Mouse (Mus musculus) stomach, embryonic 16.5 days (tissue): ENCODE measurements at regions not wholly inside any gene's neighbourhood (a gene's known extent, or its start where the extent isn't known, plus 50 kb on each side); places are given as distances from the start of the nearest gene placed in this dataset.

Experiments used
- ATAC-seq: fragments of 200-750 bp; cut with Nextera tagmentation; 2 replicates; pipeline ENCODE4 v1.8.0; 2017; ENCODE audit warnings: moderate number of reproducible peaks, moderate TSS enrichment; ENCODE audit not compliant: insufficient read depth, low FRiP score
- H3K27ac ChIP-seq: fragments of 300-500 bp; sonication (generic); 2 replicates; pipeline ENCODE4 v1.5.1; 2014; ENCODE audit warnings: low read length
- H3K27me3 ChIP-seq: fragments of 300-500 bp; sonication (generic); 2 replicates; pipeline ENCODE4 v1.6.1; 2014; ENCODE audit warnings: low read length, control low read depth, mixed read lengths; ENCODE audit not compliant: control insufficient read depth, insufficient read depth
- H3K36me3 ChIP-seq: fragments of 300-500 bp; sonication (generic); 2 replicates; pipeline ENCODE4 v1.6.1; 2014; ENCODE audit warnings: low read length; ENCODE audit not compliant: control insufficient read depth, insufficient read depth
- H3K4me1 ChIP-seq: fragments of 300-500 bp; sonication (generic); 2 replicates; pipeline ENCODE4 v1.6.1; 2014; ENCODE audit warnings: low read length, control low read depth, mixed read lengths; ENCODE audit not compliant: control insufficient read depth, insufficient read depth
- H3K4me2 ChIP-seq: fragments of 300-500 bp; sonication (generic); 2 replicates; pipeline ENCODE4 v1.6.1; 2014; ENCODE audit warnings: low read depth, low read length, mixed read lengths
- H3K4me3 ChIP-seq: fragments of 300-500 bp; sonication (generic); replicated peaks from 2 replicates; pipeline ENCODE4 v1.5.1; 2014; ENCODE audit warnings: mild to moderate bottlenecking, low read length
- H3K9ac ChIP-seq: fragments of 300-500 bp; sonication (generic); 2 replicates; pipeline ENCODE4 v1.6.1; 2014; ENCODE audit warnings: low read length
- H3K9me3 ChIP-seq: fragments of 300-500 bp; sonication (generic); replicated peaks from 2 replicates; pipeline ENCODE4 v1.6.1; 2016; ENCODE audit warnings: low read length, control low read depth; ENCODE audit not compliant: control insufficient read depth
- whole genome bisulfite sequencing: fragments of 180-500 bp; shearing (Covaris S2); extraction: QIAGEN DNeasy Blood & Tissue Kit; methylation state at CpG from one replicate; pipeline ENCODE4 v1.1.7; 2014; 5-methylcytosine and 5-hydroxymethylcytosine counted together

DNA sequence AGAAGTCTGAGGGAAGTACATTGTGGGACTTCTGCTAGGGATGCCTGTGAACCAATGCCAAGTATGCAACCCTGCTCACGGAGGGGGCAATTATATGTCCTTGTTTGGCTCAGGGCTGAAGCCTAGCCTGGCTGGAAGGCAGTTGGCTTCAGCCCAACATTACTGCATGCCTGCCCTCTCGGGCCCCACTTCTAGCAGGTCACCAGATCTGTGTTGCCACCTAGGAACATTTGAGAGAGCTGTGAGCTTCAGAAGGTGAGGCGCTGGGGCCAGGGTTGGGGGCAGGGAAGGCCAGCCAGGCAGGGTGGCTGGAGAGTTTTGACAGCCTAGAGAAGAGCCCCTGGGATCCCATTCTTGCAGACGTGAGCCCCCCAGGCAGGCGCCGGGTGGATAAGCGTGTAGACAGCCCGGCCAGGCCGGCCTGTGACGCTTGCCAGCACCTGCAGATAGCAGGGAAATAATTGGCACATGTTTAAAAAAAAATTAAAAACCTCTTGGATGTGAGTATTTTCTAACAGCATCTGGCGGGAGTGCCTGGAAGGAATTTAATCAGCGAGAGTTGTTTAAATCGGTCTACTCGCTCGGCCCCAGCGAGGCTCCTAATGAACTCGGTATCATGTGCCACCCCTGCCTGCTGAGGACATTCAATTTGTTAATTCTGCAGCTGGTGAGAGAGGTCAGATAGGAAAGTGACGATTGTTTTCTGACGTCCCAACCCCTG, 115.0 kb upstream of the Gm10181 start:
- Histone ChIP-seq H3K27ac (no peak overlapping the region; the same call in 1 of the 2 replicates), H3K9me3 (no peaks in the 10 kb centered on the region), H3K9ac (0 out of 2 replicates have a peak overlapping the region, but pooled peaks have one; percentile 21), H3K4me1 (peaks cover 8% of the 10 kb centered on the region), H3K27me3 (no peaks in the 10 kb centered on the region; the same call in 1 of the 2 replicates), H3K4me3 (0 out of 2 replicates have a peak overlapping the region, but pooled peaks have one; percentile 10), H3K36me3 (no peaks in the 10 kb centered on the region), H3K4me2 (peak overlapping the region; percentile 16)
- 4% methylated on average over 19 of the region's 19 CpGs for WGBS
- ATAC-seq: peak; percentile 83

GRCm38 (mm10) chr9:24982796-24983195, 106.4 kb upstream of the Gm10181 start:
- H3K4me3 ChIP-seq: no peak overlapping the region
- H3K27me3 ChIP-seq: no peaks in the 10 kb centered on the region
- no peak overlapping the region for H3K9ac ChIP-seq
- H3K4me2 ChIP-seq: no peak overlapping the region
- no peak overlapping the region for H3K27ac ChIP-seq
- H3K4me1 ChIP-seq: no peaks in the 10 kb centered on the region
- H3K9me3 ChIP-seq: no peaks in the 10 kb centered on the region
- H3K36me3 ChIP-seq: no peaks in the 10 kb centered on the region
- 75% methylated on average over 3 of the region's 3 CpGs for WGBS
- no peak for ATAC-seq

DNA sequence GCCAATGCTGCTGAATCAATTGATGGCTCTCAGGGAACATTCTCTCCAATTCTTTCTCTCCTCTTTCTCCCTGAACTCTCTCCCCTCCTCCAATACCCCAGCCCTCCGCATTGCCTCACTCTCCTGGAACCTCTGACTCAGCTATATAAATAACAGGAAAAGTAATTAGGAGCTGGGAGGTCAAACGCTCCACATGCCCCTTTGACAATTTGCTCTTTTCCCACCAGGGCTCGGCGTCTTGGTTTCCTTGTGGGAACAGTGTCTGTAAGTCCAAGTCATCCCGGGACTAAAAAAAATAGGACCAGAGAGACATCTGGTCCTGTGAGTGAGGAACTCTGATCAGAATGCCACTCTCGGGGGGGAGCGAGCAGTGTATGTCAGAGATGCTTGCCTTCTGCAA, 94.7 kb upstream of the Gm10181 start:
- Histone ChIP-seq H3K27me3 (no peaks in the 10 kb centered on the region), H3K36me3 (no peaks in the 10 kb centered on the region), H3K4me1 (no peaks in the 10 kb centered on the region), H3K9me3 (no peaks in the 10 kb centered on the region), H3K4me3 (no peak overlapping the region), H3K27ac (no peak overlapping the region), H3K4me2 (no peak overlapping the region), H3K9ac (no peak overlapping the region)
- ATAC-seq: no peak
- whole genome bisulfite sequencing: 27% methylated on average over 7 of the region's 7 CpGs

DNA sequence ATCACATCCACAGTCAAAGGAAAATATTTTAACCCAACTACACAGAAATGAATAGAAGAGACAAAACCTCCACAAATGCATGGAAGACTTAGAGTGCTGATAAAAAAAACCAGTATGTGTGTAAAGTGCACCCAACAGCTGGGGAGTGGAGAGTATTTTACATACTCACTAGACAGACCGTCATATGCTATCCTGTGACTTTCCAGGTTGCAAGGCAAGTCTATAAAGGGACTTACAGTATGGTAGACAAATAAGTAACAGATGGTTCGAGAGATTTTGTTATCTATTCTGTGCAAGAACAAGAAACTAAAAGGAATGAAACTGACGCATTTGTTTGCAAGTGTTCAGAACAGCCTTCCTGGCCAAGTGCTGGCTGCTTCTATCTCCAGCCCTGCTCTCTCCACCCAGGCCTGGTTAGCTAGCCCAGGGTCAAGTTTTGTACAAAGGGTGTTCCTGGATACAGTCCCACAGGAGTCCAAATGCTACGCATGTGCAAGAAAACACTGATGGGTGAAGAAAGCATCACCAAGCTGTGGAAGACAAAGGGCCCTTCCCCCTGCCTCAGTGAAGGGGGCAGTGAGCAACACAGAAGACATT, 68.0 kb upstream of the Gm10181 start:
- Histone ChIP-seq H3K9me3 (no peaks in the 10 kb centered on the region), H3K4me2 (no peak overlapping the region), H3K27me3 (no peaks in the 10 kb centered on the region), H3K27ac (no peak overlapping the region), H3K4me3 (no peak overlapping the region), H3K9ac (no peak overlapping the region), H3K36me3 (no peaks in the 10 kb centered on the region), H3K4me1 (no peaks in the 10 kb centered on the region)
- WGBS: 67% methylated on average over 4 of the region's 4 CpGs
- ATAC-seq: no peak

- no peaks in the 10 kb centered on the region for H3K4me1 ChIP-seq
- ATAC-seq: no peak
These were observed 66.8 kb upstream of the Gm10181 start for GRCm38 (mm10) chr9:25022439-25022838.

DNA sequence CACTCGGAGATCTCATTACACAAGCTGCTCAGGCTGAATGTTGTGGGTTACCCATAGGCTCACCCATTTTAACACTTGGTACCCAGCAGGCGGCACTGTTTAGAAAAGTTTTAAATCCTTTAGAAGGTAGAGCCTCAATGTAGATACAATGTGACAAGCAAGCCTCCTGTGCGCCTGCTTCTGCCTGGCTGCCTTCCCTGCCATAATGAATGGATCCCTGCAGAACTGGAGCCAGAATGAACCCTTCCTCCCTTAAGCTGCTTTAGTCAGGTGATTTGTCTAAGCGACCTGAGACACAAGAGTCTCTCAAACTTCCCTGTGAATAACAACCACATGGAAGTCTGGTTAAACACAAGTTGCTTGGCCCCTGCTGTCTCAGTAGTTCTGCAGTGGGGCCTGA, 64.7 kb upstream of the Gm10181 start:
- Histone ChIP-seq H3K9ac (no peak overlapping the region), H3K4me3 (no peak overlapping the region), H3K4me2 (no peak overlapping the region), H3K27ac (no peak overlapping the region), H3K27me3 (no peaks in the 10 kb centered on the region), H3K9me3 (no peaks in the 10 kb centered on the region), H3K36me3 (no peaks in the 10 kb centered on the region), H3K4me1 (no peaks in the 10 kb centered on the region)
- WGBS: 62% methylated on average over 4 of the region's 4 CpGs
- ATAC-seq: no peak

More at GRCm38 (mm10) chr9:25022439-25022838, 66.8 kb upstream of the Gm10181 start:
- H3K9ac ChIP-seq: no peak overlapping the region
- no peaks in the 10 kb centered on the region for H3K36me3 ChIP-seq
- H3K4me3 ChIP-seq: no peak overlapping the region
- no peaks in the 10 kb centered on the region for H3K9me3 ChIP-seq
- H3K27me3 ChIP-seq: no peaks in the 10 kb centered on the region
- 78% methylated on average over 4 of the region's 4 CpGs for WGBS
- H3K27ac ChIP-seq: no peak overlapping the region
- H3K4me2 ChIP-seq: no peak overlapping the region

DNA sequence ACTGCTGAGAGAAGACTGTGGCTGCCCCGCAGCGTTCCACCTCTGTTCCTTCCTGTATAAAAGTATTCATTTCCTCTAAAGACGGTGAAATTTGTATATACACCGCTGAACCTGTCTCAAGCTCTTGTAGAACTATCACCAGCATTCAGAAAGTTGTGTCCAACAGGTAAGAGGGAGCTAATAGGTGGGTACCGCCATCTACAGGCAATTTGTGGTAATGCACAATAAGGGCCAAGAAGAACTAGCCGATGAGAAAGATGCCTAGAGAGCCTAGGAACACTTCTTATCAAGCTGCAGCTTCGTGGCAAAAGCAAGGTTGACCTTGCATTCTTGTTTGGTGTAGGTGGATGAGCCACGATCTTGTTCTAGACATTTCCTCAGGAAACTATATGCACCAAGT, 61.6 kb upstream of the Gm10181 start:
- Histone ChIP-seq H3K4me3 (no peak overlapping the region), H3K9me3 (no peaks in the 10 kb centered on the region), H3K4me2 (no peak overlapping the region), H3K36me3 (no peaks in the 10 kb centered on the region), H3K27ac (no peak overlapping the region), H3K4me1 (no peaks in the 10 kb centered on the region), H3K9ac (no peak overlapping the region), H3K27me3 (no peaks in the 10 kb centered on the region)
- 6% methylated on average over 8 of the region's 8 CpGs for WGBS
- ATAC-seq: no peak

GRCm38 (mm10) chr9:25028305-25028704, 60.9 kb upstream of the Gm10181 start:
- no peak overlapping the region for H3K4me3 ChIP-seq
- H3K36me3 ChIP-seq: no peaks in the 10 kb centered on the region
- WGBS: 68% methylated on average over 6 of the region's 6 CpGs
- no peak for ATAC-seq
- H3K4me1 ChIP-seq: no peaks in the 10 kb centered on the region
- H3K9ac ChIP-seq: no peak overlapping the region
- H3K27me3 ChIP-seq: no peaks in the 10 kb centered on the region
- no peak overlapping the region for H3K27ac ChIP-seq
- H3K9me3 ChIP-seq: no peaks in the 10 kb centered on the region
- no peak overlapping the region for H3K4me2 ChIP-seq

GRCm38 (mm10) chr9:25031466-25031865, 57.8 kb upstream of the Gm10181 start:
- 80% methylated on average over 6 of the region's 6 CpGs for WGBS
- ATAC-seq: no peak
- Histone ChIP-seq H3K27me3 (no peaks in the 10 kb centered on the region), H3K9me3 (no peaks in the 10 kb centered on the region), H3K4me2 (no peak overlapping the region), H3K36me3 (no peaks in the 10 kb centered on the region), H3K9ac (no peak overlapping the region), H3K4me1 (no peaks in the 10 kb centered on the region), H3K4me3 (no peak overlapping the region), H3K27ac (no peak overlapping the region)
